Mouse (Mus musculus): ENCODE results near the gene Sox6. TPM values are rescaled to one million over a fixed set of nuclear protein-coding genes. Genes with fewer than 3 reads are reported as not detected.

The Sox6 gene
- polyA plus RNA-seq, 2 experiments: 21.3 to 59.4 TPM

DNA sequence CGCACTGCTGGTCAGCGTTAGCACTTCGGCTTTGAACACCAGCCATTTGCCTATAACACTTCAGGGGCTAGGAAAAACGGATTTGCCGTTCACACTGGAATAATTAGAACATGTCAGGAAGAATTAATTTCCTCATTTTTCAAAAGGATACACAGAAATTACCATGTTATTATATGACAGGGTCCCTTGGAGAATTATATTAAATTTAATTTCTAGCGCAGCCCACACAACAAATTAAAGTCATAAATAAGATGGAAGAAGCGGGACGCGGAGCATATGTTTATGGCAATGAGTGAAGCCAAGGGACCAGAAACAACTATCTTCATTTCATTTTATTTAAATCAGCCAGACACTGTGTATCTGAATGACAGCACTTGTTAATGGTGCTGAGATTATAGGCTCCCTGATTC lies 133.8 kb downstream of the Sox6 start:
- H3K9me3 ChIP-seq (ENCODE audit: control insufficient read depth, low read length): no peaks in the 10 kb centered on the region
- no peak overlapping the region for H3K4me3 ChIP-seq (replicated peaks; ENCODE audit: low read length)
- no peak overlapping the region for H3K4me2 ChIP-seq (replicated peaks; ENCODE audit: low read depth, low read length, severe bottlenecking)
- ATAC-seq (ENCODE audit: low FRiP score, low read depth) (no peak), DNase-seq (ENCODE audit: low spot score) (no peak)
- 0 out of 2 replicates have a peak, but pooled peaks cover 3% of the 10 kb centered on the region for H3K4me1 ChIP-seq (ENCODE audit: control insufficient read depth, insufficient read depth, low read length)
- H3K27ac ChIP-seq (replicated peaks; ENCODE audit: low read depth, low read length): no peak overlapping the region
- no peak for TF ChIP-seq POLR2A (IDR thresholded peaks at IDR 0.05; ENCODE audit: borderline replicate concordance, extremely low read depth, insufficient read depth, insufficient read length)
- H3K9ac ChIP-seq (ENCODE audit: low read depth, low read length, severe bottlenecking): no peak overlapping the region
- H3K36me3 ChIP-seq (ENCODE audit: control insufficient read depth, insufficient read depth, low read length): no peaks in the 10 kb centered on the region
- 28% methylated on average over 9 of the region's 9 CpGs for WGBS
- no peaks in the 10 kb centered on the region for H3K27me3 ChIP-seq (ENCODE audit: control insufficient read depth, insufficient read depth, low read length)

DNA sequence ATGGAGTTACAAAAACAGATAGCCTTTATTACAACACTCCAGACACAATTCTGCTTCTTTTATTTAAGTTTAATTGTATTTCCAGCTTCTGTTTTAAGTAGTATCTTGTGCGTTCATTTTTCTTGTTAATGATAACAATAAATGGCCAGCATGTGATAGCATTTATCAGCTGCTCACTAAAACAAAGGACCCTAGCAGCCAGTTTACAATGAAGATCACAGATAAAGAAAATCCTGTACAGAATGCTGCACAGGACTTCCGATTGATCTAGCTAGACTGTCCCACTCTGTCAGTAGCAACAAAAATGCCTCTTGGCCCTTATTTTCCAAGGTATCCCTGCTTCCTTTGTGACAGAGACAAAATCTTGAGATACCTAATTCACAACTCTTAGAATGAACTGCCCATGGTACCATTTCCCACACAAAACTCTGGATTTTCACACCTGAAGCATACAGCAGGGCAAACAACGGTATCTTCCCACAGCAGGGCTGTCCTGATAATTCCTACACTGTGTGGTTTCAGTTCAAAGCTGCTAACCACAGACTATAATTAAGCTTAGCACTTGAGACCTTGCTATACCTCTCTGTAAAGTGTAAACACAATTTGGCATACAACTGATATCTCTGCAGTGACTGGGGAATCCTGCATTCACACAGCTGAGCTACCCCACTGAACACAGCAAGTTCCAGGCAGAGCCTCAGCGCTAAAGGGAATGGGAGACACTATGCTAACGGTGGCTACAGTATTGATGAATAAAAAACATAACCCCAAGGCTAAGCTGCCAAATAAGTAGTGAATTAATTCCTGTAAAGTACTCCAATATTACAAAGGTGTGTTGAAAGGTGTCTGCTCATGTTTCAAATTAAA lies 134.4 kb downstream of the Sox6 start:
- Histone ChIP-seq H3K4me3 (replicated peaks; ENCODE audit: low read length) (no peak overlapping the region), H3K9ac (ENCODE audit: low read depth, low read length, severe bottlenecking) (no peak overlapping the region), H3K27ac (replicated peaks; ENCODE audit: low read depth, low read length) (no peak overlapping the region), H3K27me3 (ENCODE audit: control insufficient read depth, insufficient read depth, low read length) (no peaks in the 10 kb centered on the region), H3K36me3 (ENCODE audit: control insufficient read depth, insufficient read depth, low read length) (no peaks in the 10 kb centered on the region), H3K4me1 (ENCODE audit: control insufficient read depth, insufficient read depth, low read length) (0 out of 2 replicates have a peak, but pooled peaks cover 3% of the 10 kb centered on the region), H3K4me2 (replicated peaks; ENCODE audit: low read depth, low read length, severe bottlenecking) (no peak overlapping the region), H3K9me3 (ENCODE audit: control insufficient read depth, low read length) (no peaks in the 10 kb centered on the region)
- WGBS: 45% methylated on average over 5 of the region's 5 CpGs
- no peak for DNase-seq (ENCODE audit: low spot score)
- ATAC-seq (ENCODE audit: low FRiP score, low read depth): no peak
- no peak for TF ChIP-seq POLR2A (IDR thresholded peaks at IDR 0.05; ENCODE audit: borderline replicate concordance, extremely low read depth, insufficient read depth, insufficient read length)

DNA sequence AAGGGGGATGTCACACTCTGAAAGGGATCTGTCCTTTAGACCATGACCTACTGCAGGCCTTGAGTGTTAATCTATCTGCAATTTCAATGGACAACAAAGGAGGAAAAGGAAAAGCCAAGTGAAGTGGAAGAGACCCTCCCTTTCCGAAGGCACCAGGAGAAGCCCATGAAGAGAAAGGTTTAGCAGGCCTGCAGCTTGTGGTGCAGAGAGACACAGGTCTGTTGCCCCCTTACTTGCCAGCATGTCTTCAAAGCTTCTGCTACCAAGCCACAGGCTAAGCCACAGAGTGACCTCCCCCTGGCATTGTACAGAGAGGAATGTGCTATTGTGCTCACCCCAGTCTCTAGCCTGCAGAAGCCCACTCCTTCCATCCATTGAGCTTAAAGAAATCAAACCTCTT lies 135.2 kb downstream of the Sox6 start:
- TF ChIP-seq POLR2A (IDR thresholded peaks at IDR 0.05; ENCODE audit: borderline replicate concordance, extremely low read depth, insufficient read depth, insufficient read length): no peak
- 0 out of 2 replicates have a peak, but pooled peaks cover 3% of the 10 kb centered on the region for H3K4me1 ChIP-seq (ENCODE audit: control insufficient read depth, insufficient read depth, low read length)
- WGBS: 90% methylated on average over 1 of the region's 1 CpGs
- ATAC-seq (ENCODE audit: low FRiP score, low read depth) (no peak), DNase-seq (ENCODE audit: low spot score) (no peak)
- no peak overlapping the region for H3K4me2 ChIP-seq (replicated peaks; ENCODE audit: low read depth, low read length, severe bottlenecking)
- H3K9ac ChIP-seq (ENCODE audit: low read depth, low read length, severe bottlenecking): no peak overlapping the region
- H3K4me3 ChIP-seq (replicated peaks; ENCODE audit: low read length): no peak overlapping the region
- no peaks in the 10 kb centered on the region for H3K9me3 ChIP-seq (ENCODE audit: control insufficient read depth, low read length)
- no peaks in the 10 kb centered on the region for H3K36me3 ChIP-seq (ENCODE audit: control insufficient read depth, insufficient read depth, low read length)
- no peaks in the 10 kb centered on the region for H3K27me3 ChIP-seq (ENCODE audit: control insufficient read depth, insufficient read depth, low read length)
- H3K27ac ChIP-seq (replicated peaks; ENCODE audit: low read depth, low read length): no peak overlapping the region

DNA sequence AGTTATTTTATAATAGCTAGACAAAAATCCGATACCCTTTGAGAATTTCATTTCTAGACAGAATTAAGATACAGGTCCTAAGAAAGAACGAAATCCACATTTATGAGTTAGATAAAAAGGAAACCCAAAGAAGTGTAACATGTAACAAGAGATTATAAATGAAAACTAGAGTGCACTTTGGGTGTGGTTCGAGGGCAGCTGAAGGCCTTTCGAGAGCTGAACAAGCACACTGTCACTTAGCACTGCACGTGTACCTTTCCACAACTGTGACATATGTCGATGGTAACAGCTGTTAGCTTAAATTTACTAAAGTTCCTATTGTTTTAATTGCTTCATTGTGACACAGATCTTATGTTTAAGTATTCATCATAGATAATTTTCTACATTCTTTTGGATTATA lies 142.8 kb downstream of the Sox6 start:
- Histone ChIP-seq H3K4me3 (replicated peaks; ENCODE audit: low read length) (no peak overlapping the region), H3K4me1 (ENCODE audit: control insufficient read depth, insufficient read depth, low read length) (peaks cover 2% of the 10 kb centered on the region; the same call in 1 of the 2 replicates), H3K27ac (replicated peaks; ENCODE audit: low read depth, low read length) (no peak overlapping the region), H3K4me2 (replicated peaks; ENCODE audit: low read depth, low read length, severe bottlenecking) (no peak overlapping the region), H3K36me3 (ENCODE audit: control insufficient read depth, insufficient read depth, low read length) (no peaks in the 10 kb centered on the region), H3K9ac (ENCODE audit: low read depth, low read length, severe bottlenecking) (no peak overlapping the region), H3K27me3 (ENCODE audit: control insufficient read depth, insufficient read depth, low read length) (no peaks in the 10 kb centered on the region), H3K9me3 (ENCODE audit: control insufficient read depth, low read length) (no peaks in the 10 kb centered on the region)
- DNase-seq (ENCODE audit: low spot score): no peak
- TF ChIP-seq POLR2A (IDR thresholded peaks at IDR 0.05; ENCODE audit: borderline replicate concordance, extremely low read depth, insufficient read depth, insufficient read length): no peak
- no peak for ATAC-seq (ENCODE audit: low FRiP score, low read depth)
- WGBS: 73% methylated on average over 6 of the region's 6 CpGs

DNA sequence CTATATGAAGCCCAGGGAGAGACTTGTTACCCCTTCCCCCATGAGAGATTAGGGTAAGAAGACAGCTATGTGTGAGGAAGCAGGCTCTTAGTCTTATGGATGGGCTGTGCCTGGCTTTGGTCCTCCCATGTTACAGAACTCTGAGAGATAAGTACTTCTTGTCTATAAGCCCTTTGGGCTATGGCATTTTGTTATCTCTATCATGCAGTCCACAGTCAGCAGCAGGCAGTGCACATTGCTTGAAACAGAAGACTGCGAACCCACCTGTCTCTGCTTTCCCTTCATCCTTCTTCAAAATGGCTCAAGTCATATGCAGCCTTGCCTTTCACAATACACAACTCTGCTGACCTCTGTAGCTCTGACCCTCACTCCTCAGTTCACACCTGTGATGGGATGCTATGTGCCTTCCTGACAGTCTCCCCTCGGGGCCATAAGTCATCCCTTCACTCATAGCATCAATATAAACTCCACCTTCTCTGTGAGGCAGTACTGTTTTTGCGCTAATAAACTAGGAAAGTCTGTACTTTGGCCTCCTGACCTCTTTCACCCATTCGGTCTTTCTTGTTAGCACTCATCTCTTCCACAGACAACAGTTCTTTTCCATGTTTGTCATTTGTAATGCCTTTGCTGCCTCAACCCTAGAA lies 143.4 kb downstream of the Sox6 start:
- no peak for ATAC-seq (ENCODE audit: low FRiP score, low read depth)
- Histone ChIP-seq H3K36me3 (ENCODE audit: control insufficient read depth, insufficient read depth, low read length) (no peaks in the 10 kb centered on the region), H3K27ac (replicated peaks; ENCODE audit: low read depth, low read length) (no peak overlapping the region), H3K27me3 (ENCODE audit: control insufficient read depth, insufficient read depth, low read length) (no peaks in the 10 kb centered on the region), H3K9ac (ENCODE audit: low read depth, low read length, severe bottlenecking) (no peak overlapping the region), H3K4me2 (replicated peaks; ENCODE audit: low read depth, low read length, severe bottlenecking) (no peak overlapping the region), H3K4me1 (ENCODE audit: control insufficient read depth, insufficient read depth, low read length) (peaks cover 2% of the 10 kb centered on the region; the same call in 1 of the 2 replicates), H3K4me3 (replicated peaks; ENCODE audit: low read length) (no peak overlapping the region), H3K9me3 (ENCODE audit: control insufficient read depth, low read length) (no peaks in the 10 kb centered on the region)
- DNase-seq (ENCODE audit: low spot score): no peak
- TF ChIP-seq POLR2A (IDR thresholded peaks at IDR 0.05; ENCODE audit: borderline replicate concordance, extremely low read depth, insufficient read depth, insufficient read length): no peak
- 69% methylated on average over 4 of the region's 4 CpGs for WGBS
